Mouse (Mus musculus) midbrain, embryonic 12.5 days (tissue): ENCODE results near the gene Slc25a1. TPM values are rescaled to one million over a fixed set of nuclear protein-coding genes. Genes with fewer than 3 reads are reported as not detected.

ENCODE experiments used
- ATAC-seq: fragments of 200-750 bp; cut with Nextera tagmentation; 2 replicates; pipeline ENCODE4 v1.8.0; 2017; ENCODE audit warnings: low read depth, moderate TSS enrichment, moderate library complexity; ENCODE audit not compliant: low FRiP score
- H3K27ac ChIP-seq: fragments of 300-500 bp; sonication (generic); replicated peaks from 2 replicates; pipeline ENCODE4 v1.5.1; 2016; ENCODE audit warnings: mild to moderate bottlenecking
- H3K27me3 ChIP-seq: fragments of 300-500 bp; sonication (generic); 2 replicates; pipeline ENCODE4 v1.6.1; 2016; ENCODE audit warnings: mild to moderate bottlenecking
- H3K36me3 ChIP-seq: fragments of 300-500 bp; sonication (generic); 2 replicates; pipeline ENCODE4 v1.6.1; 2016
- H3K4me1 ChIP-seq: fragments of 300-500 bp; sonication (generic); 2 replicates; pipeline ENCODE4 v1.6.1; 2016
- H3K4me2 ChIP-seq: fragments of 300-500 bp; sonication (generic); replicated peaks from 2 replicates; pipeline ENCODE4 v1.6.1; 2016; ENCODE audit warnings: mild to moderate bottlenecking, moderate library complexity
- H3K4me3 ChIP-seq: fragments of 300-500 bp; sonication (generic); 2 replicates; pipeline ENCODE4 v1.5.1; 2016; ENCODE audit warnings: mild to moderate bottlenecking
- H3K9ac ChIP-seq: fragments of 300-500 bp; sonication (generic); replicated peaks from 2 replicates; pipeline ENCODE4 v1.6.1; 2016; ENCODE audit warnings: mild to moderate bottlenecking, moderate library complexity
- H3K9me3 ChIP-seq: fragments of 300-500 bp; sonication (generic); 2 replicates; pipeline ENCODE4 v1.6.1; 2016; ENCODE audit warnings: mild to moderate bottlenecking
- WGBS: fragments of 180-500 bp; shearing (Covaris S2); methylation state at CpG from one replicate; pipeline ENCODE4 v1.1.7; 2016; 5-methylcytosine and 5-hydroxymethylcytosine counted together
- polyA plus RNA-seq: library from polyadenylated mRNA; unstranded; fragments of >200 nt; fragmentation: Nextera tagmentation; extraction: Ambion mirVana; gene quantifications from 2 replicates; pipeline ENCODE4 v1.2.1, GENCODE M21; 2016

Gene Slc25a1
- polyA plus RNA-seq, 1 experiment from 2014 or later, result 120 TPM

DNA sequence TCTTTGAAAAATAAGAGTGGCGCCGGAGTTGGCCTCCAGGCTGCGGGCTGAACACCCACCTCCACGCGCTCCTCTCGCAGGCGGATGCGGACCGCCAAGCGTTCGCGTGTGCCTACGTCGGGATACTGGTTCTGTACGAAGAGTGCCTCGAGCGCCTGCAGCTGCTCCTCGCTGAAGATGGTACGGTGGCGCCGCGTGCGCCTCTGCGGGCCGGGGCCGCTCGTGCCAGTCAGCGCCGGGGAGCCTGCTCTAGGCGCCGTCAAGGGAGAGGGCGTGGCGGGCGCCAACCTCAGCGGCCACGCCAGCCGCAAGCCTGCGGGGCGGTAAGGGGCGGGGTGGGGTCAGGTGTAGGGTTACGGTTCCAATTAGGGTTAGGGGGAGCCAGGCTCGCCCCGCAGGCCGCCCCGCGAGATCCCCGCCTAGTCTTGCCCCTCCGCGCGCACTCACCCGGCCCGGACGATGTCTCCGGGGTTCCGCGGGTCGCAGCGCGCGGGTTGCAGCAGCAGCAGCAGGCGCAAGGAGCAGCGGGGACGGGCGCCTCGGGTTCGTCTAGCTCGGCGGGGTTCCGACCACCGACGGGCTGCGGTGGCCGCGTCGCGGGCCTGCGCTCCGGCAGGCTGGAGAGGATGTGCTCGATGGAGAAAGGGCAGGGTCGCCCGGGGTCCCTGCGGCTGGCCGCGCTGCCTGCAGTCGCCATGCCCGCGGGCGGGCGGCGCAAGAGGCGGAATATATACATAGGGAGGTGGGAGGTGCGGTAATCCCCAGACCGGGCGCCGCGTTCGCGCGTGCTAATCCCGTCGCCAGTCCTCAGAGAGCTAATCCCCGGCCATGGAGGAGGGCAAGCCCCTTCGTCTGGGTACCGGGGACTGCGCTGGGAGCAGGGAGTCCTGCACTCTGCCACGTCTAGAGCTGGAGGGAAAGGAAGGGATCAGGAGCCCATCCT, 13.4 kb downstream of the Slc25a1 start, which contains the start of gene Gsc2:
Gene Gsc2 (minus strand): TSS at position 753 of the 943 bp plus-strand sequence.
- H3K27me3 ChIP-seq, result peaks cover 69% of the 10 kb centered on the region
- H3K4me2 ChIP-seq, result peak within 1 kb of the TSS; percentile 54
- H3K27ac ChIP-seq, result no peak within 1 kb of the TSS
- peak within 1 kb of the TSS; percentile 26; the same call in 1 of the 2 replicates for H3K9ac ChIP-seq
- H3K4me1 ChIP-seq, result peaks cover 22% of the 10 kb centered on the region
- H3K36me3 ChIP-seq, result no peaks in the 10 kb centered on the region
- no peak for ATAC-seq
- under 1% methylated on average over 103 of the region's 106 CpGs for WGBS
- H3K4me3 ChIP-seq, result peak within 1 kb of the TSS; percentile 36
- H3K9me3 ChIP-seq, result no peaks in the 10 kb centered on the region

GRCm38 (mm10) chr16:17911052-17911595, 16.9 kb downstream of the Slc25a1 start, which contains the start of gene Ess2:
Ess2 (minus strand) TSS chr16:17911348.
- no peak within 1 kb of the TSS; the same call in 1 of the 2 replicates for H3K27ac ChIP-seq
- H3K9me3 ChIP-seq, result no peaks in the 10 kb centered on the region
- H3K36me3 ChIP-seq, result peaks cover 33% of the 10 kb centered on the region
- H3K4me1 ChIP-seq, result peaks cover 22% of the 10 kb centered on the region
- H3K4me3 ChIP-seq, result peak within 1 kb of the TSS; percentile 60
- H3K9ac ChIP-seq, result peak within 1 kb of the TSS; percentile 65
- WGBS, result under 1% methylated on average over 35 of the region's 35 CpGs
- peaks cover 45% of the 10 kb centered on the region for H3K27me3 ChIP-seq
- ATAC-seq, result peak; percentile 93
- H3K4me2 ChIP-seq, result peak within 1 kb of the TSS; percentile 92

DNA sequence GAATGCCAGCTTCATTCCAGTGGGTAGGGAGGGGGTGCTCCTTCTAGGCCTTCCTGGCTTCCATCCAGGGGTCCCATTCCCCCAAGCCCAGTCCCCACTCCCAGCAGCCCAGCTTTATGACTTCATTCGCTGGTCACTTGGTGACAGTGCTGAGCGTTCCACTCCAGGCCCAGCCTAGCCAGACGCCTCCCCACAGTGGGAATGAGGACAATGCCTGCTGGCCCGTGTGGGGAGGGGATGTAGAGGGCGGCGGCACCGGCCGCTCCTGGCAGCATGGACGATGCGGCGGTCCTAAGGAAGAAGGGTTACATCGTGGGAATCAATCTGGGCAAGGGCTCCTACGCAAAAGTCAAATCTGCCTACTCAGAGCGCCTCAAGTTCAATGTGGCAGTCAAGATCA, 29.6 kb downstream of the Slc25a1 start, which contains the start of the genes Dgcr2 and Tssk2:
Gene Dgcr2 (minus strand): TSS at position 101 of the 400 bp plus-strand sequence.
Gene Tssk2 (plus strand): TSS at position 176 of the 400 bp plus-strand sequence.
- H3K27ac ChIP-seq, result no peak within 1 kb of the TSS
- H3K36me3 ChIP-seq, result peaks cover 55% of the 10 kb centered on the region
- ATAC-seq, result no peak
- no peak within 1 kb of the TSS for H3K4me3 ChIP-seq
- no peak within 1 kb of the TSS for H3K9ac ChIP-seq
- H3K4me2 ChIP-seq, result no peak within 1 kb of the TSS
- no peaks in the 10 kb centered on the region for H3K9me3 ChIP-seq
- no peaks in the 10 kb centered on the region for H3K27me3 ChIP-seq
- 94% methylated on average over 14 of the region's 14 CpGs for WGBS
- no peaks in the 10 kb centered on the region for H3K4me1 ChIP-seq

DNA sequence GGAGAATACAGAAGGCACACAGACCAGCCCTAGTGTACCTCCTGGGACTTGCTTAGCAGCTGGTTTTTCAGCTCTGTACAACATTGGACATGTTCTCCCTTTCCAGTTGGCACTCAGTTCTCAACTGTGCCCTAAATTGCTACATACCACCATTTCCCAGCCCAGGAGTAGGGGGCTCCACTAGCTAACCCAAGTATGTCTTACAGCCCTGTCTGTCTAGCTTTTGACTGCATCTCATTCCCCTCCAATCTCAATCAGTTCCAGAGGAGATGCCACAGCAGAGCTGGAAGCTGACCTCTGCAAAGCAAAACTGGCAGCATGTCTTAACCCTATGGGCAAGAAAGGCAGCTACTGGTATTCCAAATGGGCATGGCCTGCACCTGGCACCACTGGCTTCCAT, 31.9 kb downstream of the Slc25a1 start:
- Histone ChIP-seq H3K9ac (no peak overlapping the region), H3K27me3 (no peaks in the 10 kb centered on the region), H3K27ac (no peak overlapping the region), H3K4me1 (peaks cover 6% of the 10 kb centered on the region; the same call in 1 of the 2 replicates), H3K36me3 (peaks cover 31% of the 10 kb centered on the region), H3K4me3 (no peak overlapping the region), H3K9me3 (no peaks in the 10 kb centered on the region), H3K4me2 (no peak overlapping the region)
- ATAC-seq, result no peak

DNA sequence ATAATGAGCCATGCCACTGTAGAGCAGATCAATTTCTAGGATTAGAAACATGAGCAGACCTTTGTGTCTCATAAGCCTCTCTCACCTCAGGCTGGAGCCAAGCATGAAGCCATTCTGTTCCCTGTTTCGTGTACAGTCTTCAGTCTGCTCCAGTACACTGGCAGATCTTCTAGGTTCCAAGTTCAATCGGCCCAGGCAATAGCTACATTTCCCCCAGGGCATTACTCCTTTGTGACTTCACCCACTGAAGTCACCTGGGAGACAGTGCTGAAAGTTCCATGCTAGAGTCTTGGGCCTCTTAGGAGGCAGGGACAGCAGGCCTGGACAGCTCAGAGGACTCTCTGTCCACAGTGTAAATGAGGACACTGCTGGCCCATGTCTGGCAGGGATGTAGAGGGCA, 34.1 kb downstream of the Slc25a1 start, which contains the start of gene Tssk1:
Gene Tssk1 (plus strand): TSS at position 301 of the 400 bp plus-strand sequence.
- Histone ChIP-seq H3K36me3 (peaks cover 12% of the 10 kb centered on the region), H3K4me3 (no peak within 1 kb of the TSS), H3K27me3 (no peaks in the 10 kb centered on the region), H3K9me3 (no peaks in the 10 kb centered on the region), H3K4me1 (peaks cover 20% of the 10 kb centered on the region), H3K27ac (no peak within 1 kb of the TSS), H3K4me2 (no peak within 1 kb of the TSS), H3K9ac (no peak within 1 kb of the TSS)
- no peak for ATAC-seq
- 88% methylated on average over 2 of the region's 2 CpGs for WGBS

- no peak for ATAC-seq
- H3K4me1 ChIP-seq, result peaks cover 20% of the 10 kb centered on the region
- H3K27ac ChIP-seq, result no peak overlapping the region
- H3K9ac ChIP-seq, result no peak overlapping the region
- H3K27me3 ChIP-seq, result no peaks in the 10 kb centered on the region
- no peaks in the 10 kb centered on the region for H3K9me3 ChIP-seq
- WGBS, result 75% methylated on average over 3 of the region's 3 CpGs
- H3K4me3 ChIP-seq, result no peak overlapping the region
- H3K4me2 ChIP-seq, result no peak overlapping the region
- 0 out of 2 replicates have a peak, but pooled peaks cover 3% of the 10 kb centered on the region for H3K36me3 ChIP-seq
Observed at GRCm38 (mm10) chr16:17892606-17893005, 35.4 kb downstream of the Slc25a1 start.

DNA sequence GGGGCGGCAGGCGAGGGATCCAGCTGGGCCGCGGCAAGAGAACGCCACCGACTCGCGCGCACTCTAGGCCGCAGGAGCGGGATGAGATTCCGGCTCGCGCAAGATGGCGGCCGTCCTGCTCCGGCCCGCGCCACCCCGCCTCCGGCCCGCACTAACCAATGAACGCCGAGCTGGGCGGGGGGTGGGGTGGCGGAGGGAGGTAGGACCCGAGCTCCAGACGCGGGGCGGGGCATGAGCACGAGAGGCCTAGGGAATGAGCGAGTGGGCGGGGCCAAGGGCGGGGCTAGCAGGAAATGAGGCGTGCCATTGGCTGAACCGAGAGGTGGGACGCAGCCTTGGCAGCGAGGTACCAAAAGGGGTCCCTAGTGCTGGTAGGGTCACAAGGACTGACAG, 36.5 kb downstream of the Slc25a1 start, which contains the start of gene Gm20518:
Gene Gm20518 (minus strand): TSS at position 105 of the 393 bp plus-strand sequence.
- H3K4me3 ChIP-seq, result peak within 1 kb of the TSS; percentile 98
- ATAC-seq, result peak; percentile 98
- H3K36me3 ChIP-seq, result 0 out of 2 replicates have a peak, but pooled peaks cover 3% of the 10 kb centered on the region
- no peaks in the 10 kb centered on the region for H3K9me3 ChIP-seq
- WGBS, result under 1% methylated on average over 32 of the region's 38 CpGs
- H3K4me1 ChIP-seq, result peaks cover 22% of the 10 kb centered on the region
- H3K4me2 ChIP-seq, result peak within 1 kb of the TSS; percentile 91
- peak within 1 kb of the TSS; percentile 95 for H3K27ac ChIP-seq
- H3K9ac ChIP-seq, result peak within 1 kb of the TSS; percentile 96
- H3K27me3 ChIP-seq, result no peaks in the 10 kb centered on the region

DNA sequence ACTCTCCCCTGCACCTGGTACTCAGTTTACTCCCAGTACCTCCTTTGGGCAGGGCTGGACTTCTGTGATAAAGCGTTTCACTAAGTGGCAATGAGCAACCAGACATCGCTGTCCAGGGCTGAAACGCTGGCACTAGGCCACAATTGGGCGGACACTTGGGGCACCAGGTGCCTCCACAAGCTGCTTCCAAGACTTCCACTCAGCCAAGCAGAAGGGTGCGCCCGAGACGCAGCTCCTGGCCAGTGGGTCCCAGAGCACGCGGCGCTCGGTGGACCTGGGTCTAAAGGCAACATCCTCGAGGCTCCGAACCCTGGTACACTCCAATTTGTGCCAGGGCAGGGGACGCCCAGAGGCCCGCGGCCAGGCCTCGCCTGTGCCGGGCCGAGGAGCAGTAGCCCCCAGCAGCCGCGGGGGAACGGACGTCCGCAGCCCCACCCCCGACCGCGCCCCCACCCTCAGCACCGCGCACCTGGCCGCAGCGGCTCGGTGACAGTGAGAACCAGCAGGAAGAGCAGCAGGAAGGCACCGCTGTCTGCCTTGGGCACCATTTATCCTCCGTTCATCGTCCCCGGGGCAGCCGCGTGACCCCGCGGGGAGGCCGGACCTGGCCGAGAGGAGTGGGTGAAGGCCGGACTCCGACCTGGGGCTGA, 37.0 kb downstream of the Slc25a1 start:
- 0 out of 2 replicates have a peak, but pooled peaks cover 3% of the 10 kb centered on the region for H3K36me3 ChIP-seq
- peak; percentile 66; the same call in 1 of the 2 replicates for ATAC-seq
- H3K4me1 ChIP-seq, result peaks cover 22% of the 10 kb centered on the region
- H3K27me3 ChIP-seq, result no peaks in the 10 kb centered on the region
- H3K27ac ChIP-seq, result peak overlapping the region; percentile 95
- peak overlapping the region; percentile 91 for H3K4me2 ChIP-seq
- peak overlapping the region; percentile 98 for H3K4me3 ChIP-seq
- no peaks in the 10 kb centered on the region for H3K9me3 ChIP-seq
- peak overlapping the region; percentile 96 for H3K9ac ChIP-seq
- WGBS, result under 1% methylated on average over 38 of the region's 44 CpGs

GRCm38 (mm10) chr16:17890342-17890727, 37.7 kb downstream of the Slc25a1 start:
- 48% methylated on average over 2 of the region's 2 CpGs for WGBS
- ATAC-seq, result no peak
- Histone ChIP-seq H3K27me3 (no peaks in the 10 kb centered on the region), H3K9ac (peak overlapping the region; percentile 96), H3K27ac (no peak overlapping the region), H3K4me2 (peak overlapping the region; percentile 91), H3K4me1 (peaks cover 22% of the 10 kb centered on the region), H3K9me3 (no peaks in the 10 kb centered on the region), H3K36me3 (0 out of 2 replicates have a peak, but pooled peaks cover 3% of the 10 kb centered on the region), H3K4me3 (peak overlapping the region; percentile 98)

GRCm38 (mm10) chr16:17889689-17890341, 38.2 kb downstream of the Slc25a1 start:
- no peak for ATAC-seq
- WGBS, result 87% methylated on average over 6 of the region's 6 CpGs
- no peaks in the 10 kb centered on the region for H3K9me3 ChIP-seq
- 0 out of 2 replicates have a peak, but pooled peaks cover 3% of the 10 kb centered on the region for H3K36me3 ChIP-seq
- peak overlapping the region; percentile 98 for H3K4me3 ChIP-seq
- H3K4me1 ChIP-seq, result peaks cover 22% of the 10 kb centered on the region
- H3K4me2 ChIP-seq, result peak overlapping the region; percentile 91
- H3K9ac ChIP-seq, result peak overlapping the region; percentile 96; the same call in 1 of the 2 replicates
- H3K27ac ChIP-seq, result no peak overlapping the region
- no peaks in the 10 kb centered on the region for H3K27me3 ChIP-seq

DNA sequence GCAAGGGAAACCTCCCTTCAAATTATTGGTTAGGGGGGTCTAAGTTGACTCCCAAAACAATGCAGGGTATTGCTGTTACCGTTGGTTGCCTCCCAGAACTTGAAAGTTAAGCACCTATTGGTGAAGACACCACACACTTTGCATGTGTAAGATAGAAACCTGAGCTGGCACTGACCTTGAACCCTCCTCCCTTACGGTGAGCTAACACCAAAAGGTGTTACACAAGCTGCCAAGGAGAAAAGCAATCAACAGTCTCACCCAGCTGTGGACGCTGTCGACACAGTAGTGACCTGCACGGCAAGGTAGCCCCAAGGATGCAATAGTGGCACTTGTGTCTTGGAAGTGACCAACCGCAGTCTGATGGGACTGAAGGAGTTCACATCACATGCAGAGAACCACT, 43.9 kb downstream of the Slc25a1 start:
- Histone ChIP-seq H3K4me3 (no peak overlapping the region), H3K9ac (no peak overlapping the region), H3K9me3 (no peaks in the 10 kb centered on the region), H3K27me3 (no peaks in the 10 kb centered on the region), H3K27ac (no peak overlapping the region), H3K4me2 (no peak overlapping the region), H3K36me3 (peaks cover 10% of the 10 kb centered on the region; the same call in 1 of the 2 replicates), H3K4me1 (0 out of 2 replicates have a peak, but pooled peaks cover 2% of the 10 kb centered on the region)
- WGBS, result 89% methylated on average over 6 of the region's 6 CpGs
- no peak for ATAC-seq
